Mouse (Mus musculus): ENCODE data around the gene Mmrn2.

Mmrn2 gene

DNA sequence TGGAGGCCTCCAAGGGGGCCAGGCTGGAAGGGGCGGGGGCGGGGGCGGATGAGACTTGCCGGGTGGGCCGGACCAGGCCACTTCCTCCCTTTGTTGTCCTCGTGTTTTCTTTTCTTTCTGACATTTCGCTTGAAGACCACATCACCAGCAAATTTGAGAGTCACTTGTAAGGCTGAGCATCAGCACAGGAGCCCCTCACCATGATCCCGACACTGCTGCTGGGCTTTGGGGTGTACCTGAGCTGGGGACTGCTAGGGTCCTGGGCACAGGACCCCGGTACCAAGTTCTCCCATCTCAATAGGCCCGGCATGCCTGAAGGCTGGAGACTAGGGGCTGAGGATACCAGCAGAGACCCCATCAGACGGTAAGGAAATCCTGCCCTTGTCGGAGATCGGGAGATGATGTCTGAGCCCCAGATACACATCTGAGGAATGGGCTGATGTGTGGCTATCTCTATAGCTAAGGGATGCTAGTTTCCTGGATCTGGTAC, at the start of gene Mmrn2:
Gene Mmrn2 (plus strand): TSS at position 51 of the 490 bp plus-strand sequence.
- DNase-seq (ENCODE audit: low spot score in 2 of 2): no peak

DNA sequence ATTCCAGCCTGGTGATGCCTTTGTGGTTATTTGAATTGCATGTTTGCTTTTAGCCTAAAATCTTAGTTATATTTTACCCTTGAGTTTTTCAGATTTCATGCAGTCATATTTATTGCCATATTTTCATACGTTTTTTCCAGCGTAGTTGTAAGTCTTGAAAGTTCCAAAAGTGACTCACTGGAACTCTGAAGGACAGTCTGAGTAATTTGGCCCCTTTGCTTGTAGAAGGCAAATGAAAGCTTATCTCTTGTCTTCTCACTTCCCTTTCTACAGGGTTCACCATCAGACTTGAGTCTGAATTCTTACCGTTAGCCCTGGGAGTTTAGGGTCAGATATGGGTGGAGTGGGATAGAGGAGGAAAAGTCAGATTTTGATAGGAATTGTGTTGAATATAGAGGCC, 48.7 kb upstream of the Mmrn2 start:
- DNase-seq (ENCODE audit: low spot score in 2 of 2): no peak

DNA sequence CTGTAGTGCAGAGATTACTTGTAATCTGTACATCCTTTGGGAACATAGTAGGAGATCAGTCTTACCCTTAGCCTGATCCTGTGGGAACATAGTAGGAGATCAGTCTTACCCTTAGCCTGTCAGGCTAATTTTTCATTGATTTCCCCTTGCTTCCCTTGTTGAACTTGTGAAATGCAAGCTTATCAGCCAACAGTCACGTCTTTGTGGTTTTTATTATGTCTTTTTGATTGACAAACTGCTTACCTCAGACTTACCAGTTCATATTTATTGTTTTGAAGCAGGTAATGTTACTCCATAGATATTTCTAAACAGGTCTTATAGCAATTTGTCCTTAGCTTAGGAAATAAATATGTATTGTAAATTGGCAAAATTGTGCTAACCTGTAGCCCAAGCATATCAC, 47.6 kb upstream of the Mmrn2 start:
- DNase-seq (ENCODE audit: low spot score in 2 of 2): no peak

DNA sequence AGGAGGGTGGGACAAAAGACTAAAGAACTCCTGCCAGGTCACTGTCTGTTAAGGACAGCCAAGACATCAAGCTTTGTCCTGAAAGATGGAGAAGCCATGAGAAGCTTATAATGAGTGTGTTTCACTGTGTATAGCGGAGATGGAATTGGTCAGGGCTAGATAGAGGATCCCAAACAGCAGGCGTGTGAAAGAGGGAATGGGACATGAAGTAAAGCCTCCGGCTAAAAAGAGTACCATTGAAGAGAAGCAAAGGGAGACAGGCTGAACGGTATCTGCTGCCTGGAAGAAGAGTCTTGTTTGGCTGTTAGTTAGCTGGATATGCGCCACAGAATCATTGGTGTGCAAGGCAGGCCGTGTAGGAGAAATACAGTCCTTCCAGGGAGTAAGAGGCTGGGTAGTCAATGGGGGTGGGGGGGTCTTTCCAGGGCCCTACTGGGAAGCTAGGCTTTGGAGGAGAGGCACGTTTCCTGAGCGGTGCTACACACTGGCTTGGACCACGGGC, 44.6 kb upstream of the Mmrn2 start:
- DNase-seq (ENCODE audit: low spot score in 2 of 2): no peak

DNA sequence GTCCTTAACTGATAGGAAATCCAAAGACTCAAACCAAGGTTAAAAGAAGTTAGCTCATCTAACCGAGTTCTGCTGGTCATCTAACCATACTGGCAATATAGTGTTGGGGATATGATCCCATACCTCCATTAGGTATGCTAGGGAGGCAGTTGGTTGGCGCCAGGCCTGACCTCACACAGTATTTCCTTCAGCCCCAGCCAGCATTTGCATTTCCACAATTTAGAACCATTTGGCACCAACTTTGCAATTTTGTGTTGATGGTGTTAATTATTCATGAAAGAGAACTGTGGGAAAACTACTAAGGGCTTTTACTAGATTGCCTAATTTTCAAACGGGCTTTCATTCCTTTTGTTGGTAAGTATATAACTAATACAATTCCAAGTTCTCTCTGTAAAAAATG, 43.4 kb upstream of the Mmrn2 start:
- DNase-seq (ENCODE audit: low spot score in 2 of 2): no peak

DNA sequence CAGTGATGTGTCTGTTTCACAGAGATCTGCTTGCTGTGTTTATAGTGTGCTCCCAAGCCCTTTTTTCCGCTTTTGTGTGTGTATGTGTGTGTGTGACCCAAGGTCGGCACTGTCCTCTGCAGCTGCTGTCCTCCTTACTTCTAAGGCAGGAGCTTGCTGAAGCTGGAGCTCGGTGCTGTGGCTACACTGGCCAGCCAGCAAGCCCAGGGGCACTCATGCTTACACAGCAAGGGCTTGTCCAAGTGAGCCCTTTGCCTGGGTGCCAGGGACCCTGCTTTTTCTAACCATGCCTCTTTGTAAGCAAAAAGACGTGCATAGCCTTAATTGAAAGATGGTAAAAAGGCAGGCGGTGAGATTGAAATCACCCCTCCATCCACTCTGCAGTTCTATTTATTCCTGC, 42.8 kb upstream of the Mmrn2 start:
- no peak for DNase-seq (ENCODE audit: low spot score in 2 of 2)

DNA sequence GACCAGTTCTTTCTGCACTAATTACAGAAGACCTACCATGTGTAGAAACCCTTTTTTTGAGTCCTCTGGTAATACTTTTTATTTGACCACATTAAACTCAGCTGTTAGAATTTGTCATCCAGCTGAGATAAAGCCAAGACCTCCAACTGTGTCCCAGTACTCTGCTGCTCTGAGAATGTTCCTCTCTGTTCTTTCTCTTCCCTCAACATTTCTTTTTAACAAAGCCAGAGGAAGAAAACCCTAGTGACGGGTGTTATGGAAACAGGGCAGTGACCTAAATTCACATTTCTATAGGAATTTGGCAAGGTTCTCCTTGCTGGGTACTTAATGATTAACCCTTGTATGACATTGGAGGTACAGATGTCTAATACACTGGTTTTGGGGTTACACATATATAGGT, 35.8 kb upstream of the Mmrn2 start:
- DNase-seq (ENCODE audit: low spot score in 2 of 2): no peak

DNA sequence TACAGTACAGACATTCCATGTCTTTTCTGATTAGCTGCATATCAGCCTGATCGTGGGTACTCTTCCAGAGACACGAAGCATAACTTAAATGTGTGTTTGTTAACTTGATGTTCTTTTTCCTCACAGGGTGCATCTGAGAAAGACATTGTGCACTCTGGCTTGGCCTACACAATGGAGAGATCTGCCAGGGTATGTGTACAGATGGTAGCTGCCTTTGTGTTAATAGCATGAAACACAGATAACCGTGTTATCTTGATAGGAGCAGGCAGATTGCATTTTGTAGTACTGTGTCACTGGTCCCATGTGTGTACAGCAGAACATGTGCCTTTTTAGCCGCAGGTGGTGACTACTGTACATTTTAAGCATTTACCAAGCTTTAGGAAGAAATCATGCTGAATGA, 33.3 kb upstream of the Mmrn2 start:
- no peak for DNase-seq (ENCODE audit: low spot score in 2 of 2)

DNA sequence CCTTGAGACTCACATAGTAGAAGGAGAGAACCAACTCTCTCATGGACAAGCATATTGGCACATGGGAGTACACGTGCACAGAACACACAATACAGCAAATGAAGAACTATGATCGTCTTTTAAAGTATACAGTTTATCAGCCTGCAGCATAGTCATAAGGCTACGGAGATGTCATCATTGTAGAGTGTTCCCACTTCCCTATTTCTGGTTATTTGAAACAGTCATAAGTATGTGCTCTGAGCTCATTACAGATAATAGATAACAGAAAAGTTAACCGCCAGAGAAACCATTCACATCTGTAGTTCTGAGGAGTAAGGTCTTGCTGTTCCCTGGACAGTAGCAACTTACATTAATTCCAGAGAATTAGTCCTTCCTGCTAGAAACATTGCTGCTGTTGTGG, 32.2 kb upstream of the Mmrn2 start:
- no peak for DNase-seq (ENCODE audit: low spot score in 2 of 2)

DNA sequence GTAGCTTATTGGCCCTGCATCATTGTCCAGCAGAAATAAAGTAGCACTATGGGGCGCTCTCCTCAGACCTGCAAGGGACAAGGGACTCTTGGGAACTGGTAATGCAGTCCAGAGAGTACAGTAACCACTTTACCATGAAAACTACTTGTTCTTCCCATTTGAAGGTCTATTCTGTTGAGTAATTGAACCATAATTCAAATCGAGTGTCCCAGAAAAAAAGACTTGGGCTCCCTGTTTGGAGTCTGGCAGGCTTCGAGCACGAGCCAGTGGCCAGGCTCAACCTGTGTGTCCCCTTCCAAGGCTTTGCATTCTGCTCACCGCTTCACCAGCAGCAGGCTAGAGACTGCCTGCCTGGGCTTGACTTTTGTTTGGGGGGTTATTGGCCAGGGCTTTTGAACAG, 30.9 kb upstream of the Mmrn2 start:
- no peak for DNase-seq (ENCODE audit: low spot score in 2 of 2)

DNA sequence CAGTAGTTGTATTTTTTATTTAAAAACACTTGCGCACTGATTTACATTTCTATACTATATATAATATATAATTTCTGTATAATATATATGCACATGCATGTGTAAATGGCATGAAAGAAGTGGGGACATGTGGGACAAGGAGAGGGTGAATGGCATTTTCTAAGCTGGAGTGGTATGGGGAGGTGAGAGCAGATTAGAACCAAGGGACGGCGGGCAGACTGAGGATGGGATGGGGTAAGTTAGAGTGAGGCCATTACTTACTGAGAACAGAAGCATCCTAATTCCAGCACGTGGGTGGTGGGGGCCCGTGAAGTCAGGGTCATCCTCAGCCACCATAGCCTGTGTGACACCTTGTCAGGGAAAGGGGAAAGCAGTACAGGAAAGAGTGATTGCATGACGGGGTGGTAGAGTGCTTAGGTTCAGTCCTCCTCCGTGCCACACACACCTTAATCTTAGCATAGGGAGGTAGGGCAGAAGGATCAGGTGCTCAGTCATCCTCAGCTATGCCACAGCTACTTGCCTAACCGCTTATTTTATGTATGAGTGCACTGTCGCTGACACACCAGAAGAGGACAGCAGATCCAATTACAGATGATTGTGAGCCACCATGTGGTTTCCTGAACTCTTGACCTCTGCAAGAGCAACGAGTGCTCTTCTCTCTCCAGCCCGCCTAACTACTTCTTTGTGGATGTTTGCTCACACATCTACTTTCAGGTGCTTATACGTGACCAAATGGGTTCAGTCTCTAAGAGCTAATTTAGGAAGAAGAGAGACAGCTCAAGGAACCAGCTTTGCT, 29.3 kb upstream of the Mmrn2 start:
- DNase-seq (ENCODE audit: low spot score in 2 of 2): no peak

DNA sequence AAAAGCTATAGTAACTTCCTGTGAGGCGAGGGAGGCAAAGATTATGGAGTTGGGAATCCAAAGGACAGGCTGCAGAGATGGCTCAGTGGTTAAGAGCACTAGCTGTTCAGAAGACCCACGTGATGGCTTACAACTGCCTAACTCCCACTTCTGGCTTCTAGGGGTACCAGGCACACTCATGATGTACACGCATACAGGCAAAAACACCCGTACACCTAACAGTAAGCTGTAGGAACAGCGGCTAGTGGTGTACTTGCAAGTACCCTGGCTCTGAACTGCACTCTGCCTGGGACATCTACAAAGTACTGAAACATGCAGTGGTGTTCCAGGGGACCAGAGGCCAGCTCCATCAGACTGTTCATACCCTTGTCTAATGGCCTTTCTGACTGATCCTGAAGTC, 28.2 kb upstream of the Mmrn2 start:
- DNase-seq (ENCODE audit: low spot score in 2 of 2): no peak

DNA sequence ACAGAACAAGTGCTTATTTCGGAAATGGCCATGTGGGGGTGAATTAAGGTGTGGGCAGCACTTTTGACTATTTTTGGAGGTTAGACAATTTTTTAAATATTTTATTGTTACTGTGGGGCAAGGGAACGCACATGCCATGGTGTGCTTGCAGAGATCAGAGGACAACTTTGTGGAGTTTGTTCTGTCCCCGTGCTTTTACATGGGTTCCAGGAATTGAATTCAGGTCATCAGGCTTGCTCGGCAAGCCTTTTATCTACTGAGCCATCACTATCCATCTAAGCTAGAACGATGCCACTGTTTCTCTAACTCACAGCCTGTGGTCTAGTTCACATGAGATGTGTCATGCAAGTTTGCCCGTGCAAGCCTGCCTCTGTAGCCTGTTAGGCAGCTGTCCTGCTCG, 27.0 kb upstream of the Mmrn2 start:
- no peak for DNase-seq (ENCODE audit: low spot score in 2 of 2)

DNA sequence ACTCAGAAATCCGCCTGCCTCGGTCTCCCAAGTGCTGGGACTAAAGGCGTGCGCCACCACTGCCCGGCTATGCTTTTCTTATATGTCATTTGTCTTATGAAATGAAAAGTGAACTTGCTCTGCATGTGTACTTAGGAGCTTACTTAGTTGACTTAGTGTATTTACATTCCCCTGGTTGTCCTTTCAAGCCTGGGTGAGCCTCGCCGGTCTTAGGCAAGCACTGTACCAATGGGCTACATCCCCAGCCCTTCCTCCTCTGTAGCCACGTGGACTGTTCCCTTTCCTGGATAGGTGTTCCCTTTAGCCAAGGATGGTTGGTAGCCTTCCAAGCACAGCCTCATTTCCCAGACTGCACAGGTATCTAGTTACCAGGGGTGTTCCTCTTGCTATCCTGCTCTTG, 26.3 kb upstream of the Mmrn2 start:
- no peak for DNase-seq (ENCODE audit: low spot score in 2 of 2)

DNA sequence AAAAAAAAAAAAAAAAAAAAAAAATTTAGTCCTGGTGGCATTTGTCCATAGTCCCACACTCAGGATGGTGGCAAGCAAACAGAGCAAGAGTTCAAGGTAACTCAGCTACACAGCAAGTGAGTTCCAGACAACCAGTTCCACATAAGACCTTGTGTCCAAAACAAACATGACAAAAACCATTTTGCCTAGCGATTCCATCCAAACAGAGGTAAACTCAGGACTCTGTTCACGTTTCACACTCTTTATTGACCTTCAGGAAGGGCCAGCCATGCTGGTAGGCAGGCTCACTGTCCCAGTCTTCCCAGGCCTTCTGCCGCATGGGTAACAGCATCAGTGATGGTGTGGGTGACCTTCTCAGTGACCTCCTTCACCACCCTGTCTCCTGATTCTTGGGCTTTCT, 23.6 kb upstream of the Mmrn2 start:
- DNase-seq (ENCODE audit: low spot score in 2 of 2): no peak

DNA sequence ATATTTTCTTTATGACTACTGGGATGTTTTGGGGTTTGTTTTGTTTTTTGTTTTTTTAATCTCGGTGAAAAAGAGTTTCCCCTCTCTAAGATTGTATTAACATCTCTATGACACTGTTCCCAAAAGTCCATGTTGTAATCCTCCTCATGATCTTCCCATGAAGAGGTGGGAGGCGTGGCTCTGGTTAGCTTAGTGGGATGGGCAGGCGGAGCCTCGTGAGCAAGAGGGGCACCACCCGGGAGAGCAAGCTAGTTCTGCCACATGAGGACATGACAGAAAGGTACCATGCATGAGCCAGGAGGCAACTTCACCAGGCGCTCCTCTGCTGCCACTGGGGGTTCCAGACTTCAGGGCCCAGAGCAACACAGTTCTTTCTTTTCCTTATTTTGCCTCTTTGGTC, 22.7 kb upstream of the Mmrn2 start:
- DNase-seq (ENCODE audit: low spot score in 2 of 2): no peak

DNA sequence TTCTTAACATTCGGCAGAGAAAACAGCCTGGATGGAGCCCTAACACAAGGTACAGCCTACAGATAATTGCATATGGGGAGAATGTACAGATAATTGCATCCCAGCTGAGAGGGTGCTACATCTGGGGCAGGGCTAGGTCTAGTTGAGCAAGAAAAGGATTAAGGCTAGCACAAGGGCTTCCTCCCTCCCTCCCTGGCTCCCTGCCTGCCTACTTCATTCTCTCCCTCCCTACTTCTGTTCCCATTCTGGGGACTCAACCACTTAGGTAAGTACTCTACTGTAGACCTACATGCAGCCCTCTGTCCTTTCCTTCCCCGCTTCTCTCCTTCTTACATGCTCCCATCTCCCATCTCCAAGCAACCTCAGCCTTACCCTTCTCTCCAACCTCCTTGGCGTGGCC, 21.9 kb upstream of the Mmrn2 start:
- no peak for DNase-seq (ENCODE audit: low spot score in 2 of 2)

DNA sequence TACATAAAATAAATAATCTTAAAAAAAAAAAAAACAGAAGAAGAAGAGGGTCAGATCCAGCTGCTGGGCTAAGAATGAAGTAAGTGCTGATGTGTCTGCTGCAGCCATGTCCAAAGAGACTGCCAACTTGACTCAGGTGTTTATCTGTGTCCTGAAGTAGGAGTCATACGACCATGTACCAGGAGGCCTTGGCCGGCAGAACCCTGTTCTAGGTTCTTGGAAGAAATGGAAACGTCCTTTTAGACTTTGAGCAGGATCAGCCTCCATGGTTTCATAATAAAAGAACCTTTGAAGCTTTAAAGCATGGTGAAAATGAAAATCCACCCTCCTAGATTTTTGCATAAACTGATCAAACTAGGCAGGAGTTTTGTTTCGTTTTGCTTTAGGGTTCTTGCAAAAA, 20.8 kb upstream of the Mmrn2 start:
- no peak for DNase-seq (ENCODE audit: low spot score in 2 of 2)

DNA sequence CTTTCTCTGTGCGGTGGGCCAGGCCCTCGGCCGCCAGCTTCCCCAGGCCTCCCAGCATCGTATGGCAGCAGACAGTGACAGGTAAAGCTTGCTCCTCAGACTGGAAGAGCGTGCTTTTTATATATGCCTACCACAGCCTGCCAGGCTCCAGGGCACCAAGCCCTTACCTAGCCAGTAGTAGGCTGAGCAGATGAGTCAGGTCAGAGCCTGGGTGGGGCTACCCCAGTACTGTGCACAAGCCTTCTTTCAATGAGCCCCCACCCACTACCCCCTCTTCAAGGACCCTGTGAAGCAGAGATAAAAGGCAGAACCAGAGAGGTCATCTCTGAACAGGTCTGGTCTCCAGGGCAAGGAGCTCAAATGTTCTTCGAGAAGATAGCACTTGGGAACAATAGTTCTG, 20.0 kb upstream of the Mmrn2 start, which contains the start of gene Fam25c:
Gene Fam25c (minus strand): TSS at position 133 of the 400 bp plus-strand sequence.
- no peak for DNase-seq (ENCODE audit: low spot score in 2 of 2)

DNA sequence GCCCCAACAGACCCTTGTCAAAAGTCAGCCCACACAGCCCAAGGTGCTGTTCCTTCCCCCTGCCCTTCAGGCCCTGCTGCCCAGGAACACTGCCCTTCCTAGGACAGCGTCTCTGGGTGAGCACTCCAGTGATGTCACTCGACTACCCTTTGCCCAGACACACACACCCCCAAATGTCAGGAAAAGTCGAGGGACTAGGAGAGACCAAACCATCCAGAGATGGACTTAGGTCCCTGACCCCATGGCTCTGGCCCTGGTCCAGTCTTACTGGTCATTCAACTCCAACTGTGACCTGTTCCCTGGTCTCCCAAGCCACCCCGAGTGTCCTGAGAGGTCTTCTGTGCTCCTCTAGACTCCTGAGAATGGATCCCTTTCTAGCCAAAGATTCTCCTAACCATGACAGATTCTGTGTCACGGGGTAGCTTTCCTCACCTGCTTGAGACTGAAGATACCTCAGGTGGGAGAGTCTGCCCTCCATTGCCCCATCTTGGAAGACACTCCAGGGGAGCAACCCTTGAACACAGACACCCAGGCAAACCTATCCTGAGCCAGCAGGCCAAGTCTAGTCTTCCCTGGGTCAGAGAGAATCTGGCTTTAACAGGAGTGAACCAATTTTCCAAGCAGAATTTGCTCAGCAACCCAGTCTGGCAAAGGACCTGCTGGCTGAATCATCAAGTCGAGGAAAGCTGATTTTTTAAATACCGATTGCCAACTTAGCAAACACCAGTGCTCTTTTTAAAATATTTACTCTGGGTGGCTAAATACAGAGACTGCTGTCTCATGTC, 17.4 kb upstream of the Mmrn2 start:
- no peak for DNase-seq (ENCODE audit: low spot score in 2 of 2)

DNA sequence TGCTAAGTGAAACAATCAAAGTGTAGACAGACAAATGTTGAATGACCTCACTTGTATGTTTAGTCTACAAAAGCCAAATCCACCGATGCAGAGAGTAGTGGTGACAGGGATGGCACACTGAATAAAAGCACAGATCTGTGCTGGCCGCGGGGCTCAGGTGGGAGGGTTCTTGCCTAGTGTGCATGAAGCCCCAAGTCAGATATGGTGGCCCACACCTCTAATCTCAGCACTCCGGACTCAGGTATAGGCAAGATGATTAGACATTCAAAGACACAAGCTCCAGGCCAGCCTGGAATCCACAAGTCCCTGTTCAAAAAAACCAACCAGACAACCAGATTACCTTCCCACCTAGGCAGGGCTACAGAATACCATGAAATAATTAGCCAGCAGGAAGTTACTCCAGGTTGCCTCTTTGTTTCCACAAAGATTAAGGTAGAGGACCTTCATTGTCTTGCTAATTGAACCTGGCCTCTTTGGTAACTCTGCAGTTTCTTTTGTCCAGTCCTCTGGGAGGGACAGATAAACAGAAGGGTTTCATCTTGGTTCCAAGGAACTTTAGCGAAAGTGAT, 15.5 kb upstream of the Mmrn2 start:
- no peak for DNase-seq (ENCODE audit: low spot score in 2 of 2)

DNA sequence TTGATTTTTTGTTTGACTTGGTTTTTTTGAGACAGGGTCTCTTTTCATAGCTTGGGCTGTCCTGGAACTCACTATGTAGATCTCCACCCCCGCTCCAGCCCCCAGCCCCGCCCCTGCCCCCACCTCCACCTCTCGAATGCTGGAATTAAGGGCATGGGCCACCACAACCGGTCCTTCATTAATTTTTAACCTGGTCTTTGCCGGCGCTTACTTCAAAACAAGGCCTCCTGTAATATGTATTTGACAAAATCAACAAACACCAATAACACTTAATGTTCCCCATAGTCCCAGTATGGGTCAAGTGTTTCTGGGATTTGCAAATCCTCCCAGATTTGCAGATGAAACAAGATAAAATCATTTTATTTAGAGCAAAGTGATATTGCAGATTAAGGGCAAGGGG, 15.0 kb upstream of the Mmrn2 start:
- DNase-seq (ENCODE audit: low spot score in 2 of 2): no peak

DNA sequence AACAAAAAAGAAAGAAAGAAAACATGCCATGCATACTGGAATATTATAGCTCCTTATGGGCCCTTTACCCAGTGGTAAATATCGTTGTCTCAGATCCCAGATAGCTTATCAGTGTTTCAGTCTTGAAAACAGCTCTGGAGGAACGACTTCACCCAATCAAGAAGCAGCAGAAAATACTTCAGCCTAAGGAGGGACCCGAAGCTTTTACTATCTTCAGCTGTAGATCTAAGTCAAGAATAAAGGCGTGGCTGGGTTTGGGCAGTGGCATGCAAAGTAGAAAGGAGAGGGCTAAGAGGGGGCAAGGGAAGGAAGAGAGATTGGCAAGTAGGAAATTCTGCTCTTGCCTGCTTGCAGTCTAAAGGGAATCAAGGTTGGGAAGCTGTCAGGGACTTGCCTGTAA, 13.1 kb upstream of the Mmrn2 start:
- no peak for DNase-seq (ENCODE audit: low spot score in 2 of 2)
